Mouse (Mus musculus) neural tube, embryonic 15.5 days (tissue): Measurements from ENCODE around the gene Krt2. TPM values are rescaled to one million over a fixed set of nuclear protein-coding genes. Genes with fewer than 3 reads are reported as not detected.
A peak's percentile ranks its signal among the peaks of the same experiment; 100 is the strongest.

Source experiments
- ATAC-seq: fragments of 200-750 bp; cut with Nextera tagmentation; 2 replicates; pipeline ENCODE4 v1.8.0; 2017; ENCODE audit warnings: mild to moderate bottlenecking, moderate TSS enrichment, moderate library complexity; ENCODE audit not compliant: low FRiP score
- H3K27ac ChIP-seq: fragments of 300-500 bp; sonication (generic); replicated peaks from 2 replicates; pipeline ENCODE4 v1.5.1; 2015; ENCODE audit warnings: mild to moderate bottlenecking, inconsistent platforms
- H3K27me3 ChIP-seq: fragments of 300-500 bp; sonication (generic); replicated peaks from 2 replicates; pipeline ENCODE4 v1.6.1; 2015; ENCODE audit warnings: inconsistent platforms
- H3K36me3 ChIP-seq: fragments of 300-500 bp; sonication (generic); 2 replicates; pipeline ENCODE4 v1.6.1; 2015; ENCODE audit warnings: inconsistent platforms
- H3K4me1 ChIP-seq: fragments of 300-500 bp; sonication (generic); 2 replicates; pipeline ENCODE4 v1.6.1; 2015; ENCODE audit warnings: inconsistent platforms
- H3K4me2 ChIP-seq: fragments of 300-500 bp; sonication (generic); 2 replicates; pipeline ENCODE4 v1.6.1; 2015; ENCODE audit warnings: inconsistent platforms, mild to moderate bottlenecking, moderate library complexity
- H3K4me3 ChIP-seq: fragments of 300-500 bp; sonication (generic); replicated peaks from 2 replicates; pipeline ENCODE4 v1.5.1; 2015; ENCODE audit warnings: mild to moderate bottlenecking, inconsistent platforms
- H3K9ac ChIP-seq: fragments of 300-500 bp; sonication (generic); replicated peaks from 2 replicates; pipeline ENCODE4 v1.6.1; 2015; ENCODE audit warnings: mild to moderate bottlenecking, inconsistent platforms
- H3K9me3 ChIP-seq: fragments of 300-500 bp; sonication (generic); replicated peaks from 2 replicates; pipeline ENCODE4 v1.6.1; 2016; ENCODE audit warnings: inconsistent platforms
- WGBS: fragments of 180-500 bp; shearing (Covaris S2); methylation state at CpG from one replicate; pipeline ENCODE4 v1.1.7; 2015; ENCODE audit warnings: mixed read lengths; 5-methylcytosine and 5-hydroxymethylcytosine counted together
- polyA plus RNA-seq: library from polyadenylated mRNA; unstranded; fragments of >200 nt; fragmentation: Nextera tagmentation; extraction: Ambion mirVana; gene quantifications from 2 replicates; pipeline ENCODE4 v1.2.1, GENCODE M21; 2015

The Krt2 gene
- polyA plus RNA-seq, 1 experiment from 2014 or later: not detected

GRCm38 (mm10) chr15:101843192-101843591 lies 25.2 kb upstream of the Krt2 start:
- Histone ChIP-seq H3K4me2 (no peak overlapping the region), H3K9ac (no peak overlapping the region), H3K27me3 (peaks cover 4% of the 10 kb centered on the region; the same call in 1 of the 2 replicates), H3K27ac (no peak overlapping the region), H3K36me3 (no peaks in the 10 kb centered on the region), H3K4me3 (no peak overlapping the region), H3K4me1 (peaks cover 20% of the 10 kb centered on the region), H3K9me3 (no peaks in the 10 kb centered on the region)
- WGBS: 77% methylated on average over 9 of the region's 9 CpGs
- ATAC-seq: no peak

DNA sequence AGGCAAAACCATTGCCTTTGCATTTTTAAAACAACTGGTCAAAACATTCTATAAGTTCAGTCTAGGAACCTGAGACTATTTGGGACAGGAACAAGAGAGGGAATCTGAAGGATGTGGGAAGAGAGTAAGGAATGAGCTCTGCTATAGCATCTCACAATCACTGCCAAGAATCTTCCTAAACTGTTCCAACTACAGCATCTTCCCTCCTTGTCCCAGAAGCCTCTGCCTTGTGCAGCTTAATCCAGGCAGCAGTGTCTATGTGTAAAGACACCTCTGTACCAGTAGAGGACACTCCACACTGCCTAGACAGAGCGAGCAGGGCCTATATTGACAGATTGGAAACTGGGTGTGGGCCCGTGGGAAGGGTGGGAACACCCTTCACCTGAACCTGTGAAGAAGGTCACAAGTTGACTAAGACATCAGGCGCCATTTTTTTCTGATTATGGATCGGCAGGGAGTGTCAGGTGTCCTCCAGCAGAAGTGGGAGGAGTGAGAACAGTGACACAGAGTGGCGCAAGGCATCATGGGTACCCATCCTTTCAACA lies 16.9 kb upstream of the Krt2 start:
- no peaks in the 10 kb centered on the region for H3K9me3 ChIP-seq
- no peak overlapping the region for H3K4me3 ChIP-seq
- H3K27ac ChIP-seq: no peak overlapping the region
- no peak overlapping the region for H3K9ac ChIP-seq
- H3K4me2 ChIP-seq: no peak overlapping the region
- ATAC-seq: no peak
- H3K4me1 ChIP-seq: no peaks in the 10 kb centered on the region
- no peaks in the 10 kb centered on the region for H3K36me3 ChIP-seq
- no peaks in the 10 kb centered on the region for H3K27me3 ChIP-seq
- WGBS: 67% methylated on average over 5 of the region's 5 CpGs

- no peak overlapping the region for H3K4me3 ChIP-seq
- H3K9me3 ChIP-seq: no peaks in the 10 kb centered on the region
Measured at GRCm38 (mm10) chr15:101833131-101833530, 15.2 kb upstream of the Krt2 start.

GRCm38 (mm10) chr15:101829441-101829840 lies 11.5 kb upstream of the Krt2 start:
- no peak overlapping the region for H3K27ac ChIP-seq
- ATAC-seq: no peak

More at GRCm38 (mm10) chr15:101833131-101833530, 15.2 kb upstream of the Krt2 start:
- H3K27me3 ChIP-seq: no peaks in the 10 kb centered on the region
- WGBS: 38% methylated on average over 6 of the region's 6 CpGs
- no peaks in the 10 kb centered on the region for H3K36me3 ChIP-seq
- no peaks in the 10 kb centered on the region for H3K4me1 ChIP-seq
- H3K4me2 ChIP-seq: no peak overlapping the region
- H3K9ac ChIP-seq: no peak overlapping the region
- no peak for ATAC-seq
- H3K27ac ChIP-seq: no peak overlapping the region

DNA sequence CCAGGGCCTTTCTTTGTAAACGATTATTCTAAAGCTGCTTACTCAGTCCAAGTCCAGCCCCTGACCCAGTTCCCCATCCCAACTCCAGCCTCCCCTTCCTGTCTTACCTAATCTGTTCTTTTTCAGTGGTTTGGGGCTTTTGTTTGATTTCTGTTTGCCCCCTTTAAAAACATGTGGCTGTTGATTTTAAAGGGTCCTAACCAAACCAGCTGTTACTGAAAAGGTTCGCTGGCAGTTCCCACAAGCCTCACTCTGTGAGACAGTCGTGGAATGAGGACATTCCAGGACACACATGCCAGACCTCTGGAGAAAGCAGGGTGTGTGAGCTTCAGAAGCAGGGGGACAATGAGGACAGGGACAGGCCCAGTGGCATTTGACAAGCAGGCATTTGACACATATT lies 3.8 kb upstream of the Krt2 start:
- no peak for ATAC-seq
- H3K4me3 ChIP-seq: no peak overlapping the region
- WGBS: 39% methylated on average over 3 of the region's 3 CpGs
- no peak overlapping the region for H3K27ac ChIP-seq
- H3K36me3 ChIP-seq: no peaks in the 10 kb centered on the region
- H3K9ac ChIP-seq: no peak overlapping the region
- no peaks in the 10 kb centered on the region for H3K4me1 ChIP-seq
- H3K9me3 ChIP-seq: no peaks in the 10 kb centered on the region
- H3K4me2 ChIP-seq: no peak overlapping the region
- H3K27me3 ChIP-seq: 0 out of 2 replicates have a peak, but pooled peaks cover 2% of the 10 kb centered on the region

More at GRCm38 (mm10) chr15:101829441-101829840, 11.5 kb upstream of the Krt2 start:
- H3K4me2 ChIP-seq: no peak overlapping the region
- 77% methylated on average over 5 of the region's 5 CpGs for WGBS
- no peaks in the 10 kb centered on the region for H3K27me3 ChIP-seq
- no peaks in the 10 kb centered on the region for H3K9me3 ChIP-seq
- H3K4me1 ChIP-seq: no peaks in the 10 kb centered on the region
- no peak overlapping the region for H3K9ac ChIP-seq
- no peak overlapping the region for H3K4me3 ChIP-seq
- H3K36me3 ChIP-seq: no peaks in the 10 kb centered on the region

GRCm38 (mm10) chr15:101803052-101803822 lies 14.7 kb downstream of the Krt2 start:
- 53% methylated on average over 11 of the region's 11 CpGs for WGBS
- Histone ChIP-seq H3K36me3 (no peaks in the 10 kb centered on the region), H3K4me1 (peaks cover 15% of the 10 kb centered on the region), H3K4me3 (no peak overlapping the region), H3K9ac (no peak overlapping the region), H3K9me3 (no peaks in the 10 kb centered on the region), H3K27ac (no peak overlapping the region), H3K27me3 (no peaks in the 10 kb centered on the region), H3K4me2 (no peak overlapping the region)
- no peak for ATAC-seq

DNA sequence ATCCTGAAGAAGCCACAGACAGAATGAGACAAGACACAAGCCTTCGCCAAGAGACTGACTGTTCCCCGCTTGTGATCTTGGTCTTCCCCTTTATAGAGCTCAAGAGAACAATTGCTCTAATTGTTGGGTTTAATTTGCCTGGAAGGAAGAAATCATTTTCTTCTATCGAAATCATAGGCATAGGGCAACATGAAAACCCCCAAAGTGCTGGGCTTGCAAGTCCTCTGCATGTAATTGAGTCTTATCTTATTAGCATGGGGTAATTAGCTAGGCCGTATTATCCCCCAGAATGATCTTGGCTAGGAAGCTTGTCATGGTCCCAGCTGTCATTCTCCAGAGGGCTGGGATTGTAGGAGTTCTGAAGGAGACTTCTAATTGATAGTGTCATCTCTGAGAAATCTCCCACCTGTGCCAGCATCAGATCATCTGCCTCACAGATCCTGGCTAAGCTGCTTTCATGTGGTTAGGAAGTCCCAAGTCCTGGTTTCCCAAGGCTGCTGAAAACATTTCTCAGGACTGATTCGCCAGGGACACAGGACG lies 15.6 kb downstream of the Krt2 start, which contains the start of gene Krt73:
TSS of gene Krt73 (minus strand) at position 51 of the 540 bp plus-strand sequence.
- no peak within 1 kb of the TSS; the same call in 1 of the 2 replicates for H3K4me2 ChIP-seq
- WGBS: 50% methylated on average over 6 of the region's 6 CpGs
- H3K36me3 ChIP-seq: no peaks in the 10 kb centered on the region
- peak within 1 kb of the TSS; percentile 23; the same call in 1 of the 2 replicates for H3K27ac ChIP-seq
- no peak within 1 kb of the TSS for H3K9ac ChIP-seq
- ATAC-seq: no peak
- no peak within 1 kb of the TSS for H3K4me3 ChIP-seq
- no peaks in the 10 kb centered on the region for H3K9me3 ChIP-seq
- peaks cover 15% of the 10 kb centered on the region for H3K4me1 ChIP-seq
- no peaks in the 10 kb centered on the region for H3K27me3 ChIP-seq

- H3K9ac ChIP-seq: no peak overlapping the region
- no peaks in the 10 kb centered on the region for H3K9me3 ChIP-seq
- H3K27me3 ChIP-seq: no peaks in the 10 kb centered on the region
- peak overlapping the region; percentile 23; the same call in 1 of the 2 replicates for H3K27ac ChIP-seq
- H3K4me1 ChIP-seq: peaks cover 12% of the 10 kb centered on the region
- no peaks in the 10 kb centered on the region for H3K36me3 ChIP-seq
- no peak for ATAC-seq
- H3K4me3 ChIP-seq: no peak overlapping the region
- 16% methylated on average over 3 of the region's 3 CpGs for WGBS
- no peak overlapping the region for H3K4me2 ChIP-seq
Measured at GRCm38 (mm10) chr15:101790867-101791266, 27.1 kb downstream of the Krt2 start.

DNA sequence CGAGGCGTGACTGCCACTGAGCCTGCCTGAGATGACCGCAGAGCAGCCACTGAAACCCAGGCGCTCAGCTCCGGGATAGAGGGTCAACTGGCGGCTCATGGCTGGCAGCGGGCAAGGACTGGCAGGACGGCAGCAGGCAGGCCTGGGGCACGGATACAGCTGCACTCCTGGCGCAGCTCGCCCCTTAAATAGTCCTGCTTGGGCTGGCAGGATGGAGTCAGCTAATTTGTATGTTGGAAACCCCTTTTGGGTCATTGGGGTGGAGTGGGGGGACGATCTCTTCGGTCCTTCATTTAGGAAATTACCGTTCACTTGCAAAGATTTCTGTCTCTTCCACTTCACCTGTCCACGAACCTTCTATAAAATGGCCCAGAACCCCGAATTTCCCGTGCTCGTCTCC lies 31.6 kb downstream of the Krt2 start, which contains the start of gene Krt72:
TSS of gene Krt72 (minus strand) at position 101 of the 400 bp plus-strand sequence.
- H3K27ac ChIP-seq: no peak within 1 kb of the TSS
- no peak within 1 kb of the TSS for H3K4me3 ChIP-seq
- H3K36me3 ChIP-seq: no peaks in the 10 kb centered on the region
- H3K27me3 ChIP-seq: no peaks in the 10 kb centered on the region
- no peaks in the 10 kb centered on the region for H3K9me3 ChIP-seq
- no peak within 1 kb of the TSS for H3K4me2 ChIP-seq
- H3K9ac ChIP-seq: no peak within 1 kb of the TSS
- peaks cover 11% of the 10 kb centered on the region for H3K4me1 ChIP-seq
- WGBS: 89% methylated on average over 18 of the region's 18 CpGs
- no peak for ATAC-seq

DNA sequence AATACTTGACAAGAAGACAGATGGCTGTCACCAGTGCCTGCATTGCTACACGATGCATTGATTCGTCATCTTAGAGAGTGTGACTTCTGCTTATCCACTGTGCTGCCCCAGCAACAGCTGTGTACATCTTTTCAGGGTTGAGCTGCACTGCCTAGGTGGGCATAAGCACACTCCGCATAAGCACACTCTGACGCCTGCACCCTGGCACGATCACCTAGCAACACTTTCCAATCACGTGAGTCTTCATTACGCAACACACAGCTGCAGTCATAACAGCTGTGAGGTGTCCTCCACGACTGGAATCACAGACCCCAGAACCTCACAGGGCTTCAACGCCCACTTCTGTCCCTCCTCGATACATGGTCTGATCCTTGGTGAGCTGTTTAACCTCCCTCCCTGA lies 44.5 kb downstream of the Krt2 start:
- Histone ChIP-seq H3K9me3 (no peaks in the 10 kb centered on the region), H3K27ac (no peak overlapping the region), H3K9ac (no peak overlapping the region), H3K36me3 (no peaks in the 10 kb centered on the region), H3K4me1 (no peaks in the 10 kb centered on the region; the same call in 1 of the 2 replicates), H3K27me3 (no peaks in the 10 kb centered on the region), H3K4me3 (no peak overlapping the region), H3K4me2 (no peak overlapping the region)
- no peak for ATAC-seq
- 84% methylated on average over 10 of the region's 10 CpGs for WGBS

DNA sequence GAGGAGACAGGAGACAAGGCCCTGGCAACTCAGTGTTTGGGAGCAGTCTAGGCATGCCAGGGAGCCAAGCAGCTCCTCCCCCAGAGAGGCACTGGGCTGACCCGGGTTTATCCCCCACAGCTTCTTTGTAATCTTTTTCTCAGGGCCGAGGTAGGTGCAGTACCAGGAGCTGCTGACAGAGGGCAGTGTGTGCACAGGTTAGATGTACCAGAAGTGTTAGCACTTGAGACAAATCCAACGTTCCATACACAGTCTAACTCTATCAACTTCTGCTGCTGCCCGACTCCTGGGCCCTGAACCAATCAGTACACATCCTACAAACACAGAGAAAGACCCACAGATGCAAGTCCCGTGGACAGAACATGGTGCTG lies 45.3 kb downstream of the Krt2 start:
- H3K27me3 ChIP-seq: no peaks in the 10 kb centered on the region
- H3K4me2 ChIP-seq: no peak overlapping the region
- no peak overlapping the region for H3K9ac ChIP-seq
- no peaks in the 10 kb centered on the region for H3K9me3 ChIP-seq
- 8% methylated on average over 5 of the region's 5 CpGs for WGBS
- H3K4me3 ChIP-seq: no peak overlapping the region
- peak; percentile 65; the same call in 1 of the 2 replicates for ATAC-seq
- no peaks in the 10 kb centered on the region for H3K36me3 ChIP-seq
- no peaks in the 10 kb centered on the region; the same call in 1 of the 2 replicates for H3K4me1 ChIP-seq
- H3K27ac ChIP-seq: no peak overlapping the region
